Mouse (Mus musculus) right cerebral cortex, postnatal 25 days (tissue): ENCODE measurements around the gene Cdhr3.

Source experiments
- DNase-seq: peaks from one replicate; pipeline ENCODE4 v3.0.0; 2022

Gene Cdhr3

GRCm38 (mm10) chr12:33034343-33035088 lies 58.2 kb downstream of the Cdhr3 start:
- DNase-seq = no peak

DNA sequence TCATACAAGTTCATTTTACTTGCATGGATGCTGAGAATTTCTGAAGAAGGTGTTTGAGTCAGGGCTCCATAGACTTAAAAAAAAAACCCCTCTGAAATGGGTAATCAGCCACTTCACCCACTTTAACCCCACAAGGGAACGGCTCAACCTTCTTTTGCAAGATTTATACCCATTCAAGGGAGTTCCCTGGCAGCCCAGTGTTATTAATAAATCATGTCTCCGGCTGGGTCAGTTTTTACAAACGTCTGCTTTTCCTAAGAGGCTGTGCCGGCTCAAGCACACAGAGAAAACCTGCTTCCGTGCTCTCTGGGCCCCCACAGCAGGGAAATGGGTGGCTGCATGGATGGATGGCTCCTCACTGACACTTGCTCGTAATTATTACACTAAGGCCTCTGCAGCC lies 59.5 kb downstream of the Cdhr3 start:
- DNase-seq = no peak

- no peak for DNase-seq
These were observed 62.1 kb downstream of the Cdhr3 start for GRCm38 (mm10) chr12:33030589-33030988.

DNA sequence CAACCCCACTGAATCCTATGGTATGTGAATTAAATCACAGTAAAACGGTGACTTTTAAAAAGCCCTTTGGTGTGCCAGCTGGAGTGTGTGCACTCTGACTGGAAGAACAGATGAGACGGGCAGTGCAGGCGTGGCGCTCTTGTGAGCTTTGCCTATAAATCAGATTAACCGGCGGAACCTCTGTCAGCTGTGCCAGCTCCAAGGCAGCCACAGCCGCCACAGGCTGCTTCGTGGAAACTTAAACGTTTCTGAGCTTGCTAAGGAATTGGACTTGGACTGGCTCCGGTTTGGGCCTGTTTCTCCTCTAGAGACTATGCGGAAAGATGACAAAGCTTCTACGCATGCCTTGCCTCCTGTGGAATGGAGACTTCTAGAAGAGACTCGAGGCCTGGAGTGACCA lies 62.6 kb downstream of the Cdhr3 start:
- DNase-seq = no peak

DNA sequence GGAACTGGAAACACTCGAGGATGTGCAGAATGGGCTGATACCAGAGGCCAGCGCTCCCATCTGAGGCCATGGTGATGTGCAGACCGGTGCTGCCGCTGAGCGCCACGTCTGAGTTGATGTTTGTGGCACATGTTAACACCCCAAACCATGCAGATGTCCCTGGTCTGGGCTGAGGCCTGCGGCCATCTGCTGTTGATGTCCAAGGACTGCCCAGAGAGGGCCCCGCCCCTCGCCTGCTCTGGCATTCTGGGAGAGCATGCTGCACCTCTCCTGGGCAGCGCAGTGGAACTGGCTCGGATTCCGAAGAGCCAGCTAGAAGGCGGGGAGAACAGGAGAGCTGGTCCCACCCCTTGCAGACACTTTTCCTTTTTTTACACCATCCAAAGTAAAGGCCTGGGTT lies 64.0 kb downstream of the Cdhr3 start:
- no peak for DNase-seq

- no peak for DNase-seq
These were observed 64.5 kb downstream of the Cdhr3 start for GRCm38 (mm10) chr12:33028109-33028691.

DNA sequence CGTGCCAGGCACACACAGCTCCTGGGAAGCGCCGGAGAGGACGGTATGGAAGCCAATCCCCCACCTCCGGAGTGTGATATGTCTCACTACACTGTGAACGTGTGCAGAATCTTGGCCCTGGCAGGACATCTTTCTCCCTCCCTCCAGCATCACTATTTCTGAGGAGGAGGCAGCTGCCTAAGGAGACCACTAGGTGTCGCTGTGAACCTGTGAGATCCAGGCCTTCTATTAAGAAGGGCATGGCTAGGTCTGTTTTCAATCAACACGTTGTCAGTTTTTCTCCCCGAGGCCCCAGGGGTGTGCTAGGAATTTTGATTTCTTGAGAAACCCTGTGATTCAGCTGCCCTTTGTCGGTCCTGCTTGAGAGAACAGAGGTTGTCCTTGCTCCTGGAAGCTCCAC lies 65.6 kb downstream of the Cdhr3 start:
- DNase-seq = peak; percentile 74

DNA sequence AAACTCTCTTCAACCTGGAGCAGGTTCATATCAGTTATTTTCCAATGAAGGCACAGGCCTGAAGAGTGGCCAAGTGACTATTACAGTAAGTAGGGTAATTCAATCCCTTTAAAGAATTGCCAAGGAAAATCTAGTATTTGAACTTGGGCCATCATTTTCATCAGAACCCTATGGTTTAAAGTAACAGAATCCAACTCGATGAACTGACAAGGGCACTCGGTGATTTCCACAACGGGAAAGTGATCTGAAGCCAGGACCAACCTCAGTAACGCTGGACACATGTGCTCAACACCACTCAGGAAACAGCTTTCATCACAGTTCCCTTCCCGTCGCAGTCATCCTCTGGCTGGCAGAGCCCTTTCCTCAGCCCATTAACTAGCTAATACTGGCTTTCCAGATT lies 68.2 kb downstream of the Cdhr3 start:
- no peak for DNase-seq

GRCm38 (mm10) chr12:33021751-33022150 lies 70.9 kb downstream of the Cdhr3 start:
- no peak for DNase-seq

- DNase-seq = no peak
These were observed 71.5 kb downstream of the Cdhr3 start for GRCm38 (mm10) chr12:33021140-33021539.

- no peak for DNase-seq
These were observed 72.7 kb downstream of the Cdhr3 start for GRCm38 (mm10) chr12:33020011-33020410.

GRCm38 (mm10) chr12:33018601-33019000 lies 74.1 kb downstream of the Cdhr3 start:
- DNase-seq = no peak

GRCm38 (mm10) chr12:33016824-33017705 lies 75.6 kb downstream of the Cdhr3 start:
- no peak for DNase-seq

GRCm38 (mm10) chr12:33015103-33015502 lies 77.6 kb downstream of the Cdhr3 start:
- DNase-seq = no peak

- no peak for DNase-seq
These were observed 78.5 kb downstream of the Cdhr3 start for GRCm38 (mm10) chr12:33014050-33014796.

DNA sequence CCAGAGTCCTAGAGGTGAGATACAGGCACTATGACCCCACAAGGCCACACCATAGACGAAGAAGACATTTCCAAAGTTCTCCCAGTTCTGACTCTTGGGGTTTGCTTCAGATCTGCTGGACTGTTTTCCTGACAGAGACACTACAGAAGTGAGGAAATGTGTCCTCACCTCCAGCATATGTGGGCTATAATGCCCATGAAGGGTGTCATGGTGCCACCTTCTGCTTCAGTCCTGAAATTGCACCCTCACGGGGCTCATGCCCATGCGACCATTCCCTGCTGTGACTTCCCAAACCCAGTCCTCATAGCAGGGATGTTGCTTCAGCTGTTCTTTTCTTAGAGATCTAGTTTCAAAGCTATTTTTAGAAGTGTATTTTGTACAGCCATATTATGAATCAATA lies 82.6 kb downstream of the Cdhr3 start:
- no peak for DNase-seq

GRCm38 (mm10) chr12:33009206-33009966 lies 83.3 kb downstream of the Cdhr3 start:
- no peak for DNase-seq

DNA sequence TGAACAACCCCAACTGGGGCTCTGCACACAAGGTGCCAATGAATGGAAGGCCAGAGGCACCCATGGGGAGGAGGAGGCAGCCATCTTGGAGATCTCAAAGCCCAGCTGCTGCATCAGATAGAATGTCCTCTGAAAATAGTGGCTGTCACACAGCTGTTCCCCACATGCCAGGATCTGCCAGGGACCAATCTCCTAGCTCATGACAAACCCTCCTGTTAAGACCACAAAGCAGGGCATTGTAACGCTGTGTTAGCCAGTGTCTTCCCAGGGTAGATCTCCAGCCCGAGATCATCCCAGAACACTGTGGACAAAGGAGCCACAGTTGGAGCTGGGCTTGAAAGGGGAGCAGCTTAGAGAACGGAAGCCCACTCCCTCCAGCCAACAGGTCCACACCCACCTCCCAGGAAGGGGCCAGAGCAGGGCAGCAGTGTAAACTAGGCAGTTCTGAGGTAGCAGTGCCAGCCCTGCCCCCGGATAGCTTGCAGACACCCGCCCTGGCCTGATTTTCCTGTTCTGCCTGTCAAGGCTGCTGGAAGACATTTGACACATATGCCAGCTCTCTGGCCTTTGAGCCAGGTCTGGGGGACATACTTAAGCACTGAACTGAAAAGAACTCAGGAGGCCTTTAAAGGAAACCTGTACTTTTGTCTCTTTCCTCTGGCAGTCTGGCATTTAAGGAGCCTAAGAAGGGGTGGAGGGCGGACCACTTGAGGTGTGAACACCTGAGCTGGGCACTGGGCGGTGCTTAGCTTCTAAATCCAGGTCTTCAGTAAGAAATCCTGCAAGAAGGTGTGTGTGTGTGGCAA lies 84.2 kb downstream of the Cdhr3 start:
- DNase-seq = no peak

DNA sequence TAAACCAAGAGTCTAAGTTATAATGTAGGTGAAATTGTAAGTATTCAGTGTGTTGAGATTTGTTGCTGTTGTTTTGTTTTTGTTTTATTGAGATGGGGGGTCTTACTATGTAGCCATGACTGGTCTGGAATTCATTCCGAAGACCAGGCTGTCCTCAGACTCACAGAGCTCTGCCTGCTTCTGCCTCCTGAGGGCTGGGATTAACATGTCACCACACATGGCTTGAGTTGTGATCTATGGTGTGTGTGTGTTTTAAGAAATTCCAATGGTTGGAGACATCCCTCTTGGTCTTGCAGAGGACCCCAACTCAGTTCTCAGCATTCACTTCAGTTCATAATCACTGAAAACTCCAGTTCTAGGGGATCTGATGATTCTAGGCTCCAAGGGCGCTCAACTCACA lies 85.5 kb downstream of the Cdhr3 start:
- DNase-seq = no peak

GRCm38 (mm10) chr12:33005858-33006257 lies 86.8 kb downstream of the Cdhr3 start:
- no peak for DNase-seq

DNA sequence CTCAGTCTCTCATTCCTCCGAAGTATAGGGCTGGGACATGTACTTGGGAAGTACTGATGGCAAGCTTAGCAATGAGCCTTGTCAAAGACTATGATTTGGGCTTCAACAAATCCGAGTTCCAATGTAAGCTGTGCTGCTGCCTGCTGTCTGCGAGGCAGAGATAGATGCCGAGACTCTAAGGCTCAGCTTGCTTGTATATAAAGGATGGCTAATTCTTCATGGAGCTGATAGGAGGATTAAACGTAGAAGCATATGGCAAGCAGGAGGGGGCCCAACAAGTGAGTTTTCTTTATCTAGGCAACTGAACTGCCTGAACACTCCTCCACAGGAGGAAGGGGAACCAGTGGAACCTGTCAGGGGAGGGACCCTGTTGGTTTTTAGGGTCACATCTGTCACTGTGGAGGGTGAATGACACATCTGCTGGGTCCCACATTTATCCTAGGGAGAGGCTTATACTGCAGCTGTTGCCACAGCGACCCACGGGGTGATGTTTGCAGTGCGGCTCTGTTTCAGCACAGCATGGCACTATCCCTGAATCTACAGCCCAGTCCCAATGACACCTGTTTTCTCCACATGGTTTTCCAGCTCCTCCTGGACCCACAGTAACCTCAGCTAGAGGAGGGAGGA lies 89.2 kb downstream of the Cdhr3 start:
- no peak for DNase-seq
